Mouse (Mus musculus): ENCODE measurements around the gene Gucy2g. TPM values are rescaled to one million over a fixed set of nuclear protein-coding genes. Genes with fewer than 3 reads are reported as not detected.

Gene Gucy2g
- polyA plus RNA-seq, 1 experiment from 2014 or later: 0.08 TPM

DNA sequence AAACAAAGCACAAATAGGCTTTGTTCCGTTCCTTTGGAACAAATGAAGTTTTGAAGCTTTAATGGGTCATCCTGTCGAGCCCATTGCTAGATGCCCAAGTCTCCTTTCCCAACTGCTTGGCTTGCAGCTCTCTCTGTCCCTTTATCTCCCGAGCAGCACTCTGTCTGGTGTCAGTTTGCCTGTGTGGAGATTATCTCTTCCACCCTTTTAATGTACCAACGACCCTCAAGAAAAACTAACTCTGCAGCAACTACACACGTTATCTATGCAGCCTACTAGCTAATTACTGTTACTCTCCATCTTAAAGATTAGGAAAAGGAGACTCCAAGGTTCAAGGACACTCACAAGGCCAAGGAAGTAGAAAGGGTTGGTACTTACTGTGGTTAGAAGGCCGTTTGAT lies 32.3 kb upstream of the Gucy2g start:
- Histone ChIP-seq H3K36me3 (ENCODE audit: control insufficient read depth, insufficient read depth, low read length) (no peaks in the 10 kb centered on the region), H3K27me3 (ENCODE audit: control insufficient read depth, insufficient read depth, low read length) (no peaks in the 10 kb centered on the region), H3K9me3 (ENCODE audit: control insufficient read depth, low read length) (no peaks in the 10 kb centered on the region), H3K9ac (ENCODE audit: low read length) (no peak overlapping the region), H3K27ac (replicated peaks) (no peak overlapping the region), H3K4me3 (ENCODE audit: low read depth, low read length) (no peak overlapping the region), H3K4me1 (replicated peaks; ENCODE audit: control insufficient read depth, insufficient read depth) (no peaks in the 10 kb centered on the region; the same call in none of the 2 replicates), H3K4me2 (replicated peaks; ENCODE audit: low read depth) (no peak overlapping the region)
- TF ChIP-seq CTCF (IDR thresholded peaks at IDR 0.05; ENCODE audit: low read depth) (no peak), EP300 (optimal IDR thresholded peaks at IDR 0.05) (no peak)
- ATAC-seq (ENCODE audit: low FRiP score, low TSS enrichment): no peak
- WGBS: 79% methylated on average over 6 of the region's 6 CpGs
- DNase-seq (ENCODE audit: low spot score): no peak

DNA sequence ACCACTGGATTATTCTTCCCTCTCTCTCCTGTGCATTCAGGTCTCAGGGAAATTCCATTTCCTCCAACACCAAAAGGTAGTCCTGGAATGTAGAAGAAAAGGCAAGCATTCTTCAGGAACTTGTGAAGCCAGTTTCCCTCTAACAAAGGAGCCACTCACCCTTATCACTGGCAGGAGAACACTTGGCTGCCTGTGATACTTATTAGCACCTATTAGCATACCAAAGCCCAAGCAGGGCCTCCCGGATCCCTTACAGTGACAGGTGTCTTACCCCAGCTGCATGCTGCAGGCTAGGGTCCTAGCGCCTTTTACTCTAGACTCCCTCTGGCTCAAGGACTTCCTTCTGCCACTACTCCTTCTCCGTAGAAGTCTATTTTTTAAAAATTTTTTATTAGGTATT lies 30.4 kb upstream of the Gucy2g start:
- Histone ChIP-seq H3K36me3 (ENCODE audit: control insufficient read depth, insufficient read depth, low read length) (no peaks in the 10 kb centered on the region), H3K27ac (replicated peaks) (peak overlapping the region; percentile 77), H3K4me1 (replicated peaks; ENCODE audit: control insufficient read depth, insufficient read depth) (no peaks in the 10 kb centered on the region; the same call in none of the 2 replicates), H3K4me3 (ENCODE audit: low read depth, low read length) (no peak overlapping the region), H3K9ac (ENCODE audit: low read length) (no peak overlapping the region), H3K4me2 (replicated peaks; ENCODE audit: low read depth) (no peak overlapping the region), H3K27me3 (ENCODE audit: control insufficient read depth, insufficient read depth, low read length) (no peaks in the 10 kb centered on the region), H3K9me3 (ENCODE audit: control insufficient read depth, low read length) (no peaks in the 10 kb centered on the region)
- peak; percentile 55 for DNase-seq (ENCODE audit: low spot score)
- 33% methylated on average over 3 of the region's 3 CpGs for WGBS
- peak; percentile 82 for ATAC-seq (ENCODE audit: low FRiP score, low TSS enrichment)
- TF ChIP-seq EP300 (optimal IDR thresholded peaks at IDR 0.05) (no peak), CTCF (IDR thresholded peaks at IDR 0.05; ENCODE audit: low read depth) (no peak)

DNA sequence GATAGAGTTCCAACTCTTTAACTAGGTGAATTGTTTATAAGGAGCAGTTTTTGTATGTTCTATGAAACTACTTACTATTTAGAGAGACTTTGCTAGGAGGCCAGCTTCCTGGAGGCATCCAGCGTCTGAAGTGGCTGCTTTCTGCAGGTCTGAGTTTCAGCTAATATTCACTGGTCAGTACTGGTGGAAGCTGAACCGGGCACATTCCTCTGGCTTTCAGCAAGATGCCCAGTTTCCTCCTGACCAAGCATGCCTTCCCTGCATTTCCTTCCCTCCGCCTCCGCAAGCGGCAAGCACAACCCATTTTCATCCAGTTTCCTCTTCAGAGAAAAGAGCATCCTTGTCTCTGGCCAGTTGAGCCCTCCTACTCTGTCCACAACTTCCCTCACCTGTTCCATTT lies 28.0 kb upstream of the Gucy2g start:
- WGBS: 69% methylated on average over 5 of the region's 5 CpGs
- no peak for DNase-seq (ENCODE audit: low spot score)
- no peak overlapping the region; the same call in 1 of the 2 replicates for H3K9ac ChIP-seq (ENCODE audit: low read length)

DNA sequence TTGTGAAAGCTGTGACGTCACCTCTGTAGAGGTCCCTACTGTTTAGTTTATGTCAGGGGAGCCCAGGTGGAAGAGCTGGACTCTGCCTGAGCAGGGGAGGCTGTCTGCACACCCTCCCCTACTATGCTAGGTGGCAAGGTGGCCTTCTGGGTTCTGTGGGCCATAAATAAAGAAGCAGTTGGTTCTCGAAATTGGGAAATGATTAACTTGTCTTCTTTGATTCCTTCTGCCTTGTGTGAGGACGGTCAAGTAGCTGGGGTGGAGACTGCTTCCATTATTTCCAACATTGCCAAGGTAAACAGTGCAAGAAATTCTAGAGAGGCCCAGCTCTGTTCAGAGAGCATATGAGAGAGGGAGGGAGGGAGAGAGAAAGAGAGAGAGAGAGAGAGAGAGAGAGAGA lies 27.1 kb upstream of the Gucy2g start:
- Histone ChIP-seq H3K27ac (replicated peaks) (peak overlapping the region; percentile 58), H3K9ac (ENCODE audit: low read length) (no peak overlapping the region), H3K4me3 (ENCODE audit: low read depth, low read length) (no peak overlapping the region), H3K4me1 (replicated peaks; ENCODE audit: control insufficient read depth, insufficient read depth) (no peaks in the 10 kb centered on the region; the same call in none of the 2 replicates), H3K9me3 (ENCODE audit: control insufficient read depth, low read length) (no peaks in the 10 kb centered on the region), H3K4me2 (replicated peaks; ENCODE audit: low read depth) (no peak overlapping the region), H3K27me3 (ENCODE audit: control insufficient read depth, insufficient read depth, low read length) (no peaks in the 10 kb centered on the region), H3K36me3 (ENCODE audit: control insufficient read depth, insufficient read depth, low read length) (no peaks in the 10 kb centered on the region)
- ATAC-seq (ENCODE audit: low FRiP score, low TSS enrichment): peak; percentile 82
- DNase-seq (ENCODE audit: low spot score): peak; percentile 32
- 31% methylated on average over 3 of the region's 3 CpGs for WGBS
- TF ChIP-seq EP300 (optimal IDR thresholded peaks at IDR 0.05) (no peak), CTCF (IDR thresholded peaks at IDR 0.05; ENCODE audit: low read depth) (no peak)

More for the DNA sequence above, 28.0 kb upstream of the Gucy2g start:
- Histone ChIP-seq H3K27ac (replicated peaks) (peak overlapping the region; percentile 45), H3K27me3 (ENCODE audit: control insufficient read depth, insufficient read depth, low read length) (no peaks in the 10 kb centered on the region), H3K4me1 (replicated peaks; ENCODE audit: control insufficient read depth, insufficient read depth) (no peaks in the 10 kb centered on the region; the same call in none of the 2 replicates), H3K36me3 (ENCODE audit: control insufficient read depth, insufficient read depth, low read length) (no peaks in the 10 kb centered on the region), H3K4me2 (replicated peaks; ENCODE audit: low read depth) (no peak overlapping the region), H3K9me3 (ENCODE audit: control insufficient read depth, low read length) (no peaks in the 10 kb centered on the region), H3K4me3 (ENCODE audit: low read depth, low read length) (no peak overlapping the region)
- TF ChIP-seq EP300 (optimal IDR thresholded peaks at IDR 0.05) (no peak), CTCF (IDR thresholded peaks at IDR 0.05; ENCODE audit: low read depth) (no peak)
- no peak for ATAC-seq (ENCODE audit: low FRiP score, low TSS enrichment)

DNA sequence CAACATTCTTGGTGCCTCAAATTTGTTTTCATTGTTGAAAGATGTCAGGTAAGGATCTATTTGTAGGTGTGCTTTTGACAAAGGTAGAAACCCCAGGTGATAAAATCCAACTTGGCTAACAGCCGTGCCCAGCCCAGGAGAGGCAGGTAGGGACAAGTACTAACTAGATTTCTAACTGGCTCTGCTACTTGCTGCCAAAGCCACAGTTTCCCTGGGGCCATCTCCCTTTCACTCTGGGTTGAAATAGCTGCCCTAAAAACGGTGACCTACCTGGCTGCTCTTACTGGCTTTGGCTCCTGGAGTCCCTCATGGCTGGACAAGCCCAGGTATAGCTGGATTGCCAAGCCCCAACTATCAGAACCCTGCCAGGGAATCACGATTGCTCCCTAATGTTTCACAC lies 25.8 kb upstream of the Gucy2g start:
- Histone ChIP-seq H3K9me3 (ENCODE audit: control insufficient read depth, low read length) (no peaks in the 10 kb centered on the region), H3K4me1 (replicated peaks; ENCODE audit: control insufficient read depth, insufficient read depth) (no peaks in the 10 kb centered on the region; the same call in none of the 2 replicates), H3K4me2 (replicated peaks; ENCODE audit: low read depth) (no peak overlapping the region), H3K27me3 (ENCODE audit: control insufficient read depth, insufficient read depth, low read length) (no peaks in the 10 kb centered on the region), H3K27ac (replicated peaks) (peak overlapping the region; percentile 58), H3K36me3 (ENCODE audit: control insufficient read depth, insufficient read depth, low read length) (no peaks in the 10 kb centered on the region), H3K9ac (ENCODE audit: low read length) (no peak overlapping the region), H3K4me3 (ENCODE audit: low read depth, low read length) (no peak overlapping the region)
- WGBS: 67% methylated on average over 3 of the region's 3 CpGs
- DNase-seq (ENCODE audit: low spot score): no peak
- no peak for ATAC-seq (ENCODE audit: low FRiP score, low TSS enrichment)
- TF ChIP-seq EP300 (optimal IDR thresholded peaks at IDR 0.05) (peak; percentile 64), CTCF (IDR thresholded peaks at IDR 0.05; ENCODE audit: low read depth) (no peak)

GRCm38 (mm10) chr19:55265269-55265668 lies 24.2 kb upstream of the Gucy2g start:
- no peak for TF ChIP-seq EP300 (optimal IDR thresholded peaks at IDR 0.05)
- no peak for TF ChIP-seq CTCF (IDR thresholded peaks at IDR 0.05; ENCODE audit: low read depth)
- Histone ChIP-seq H3K27me3 (ENCODE audit: control insufficient read depth, insufficient read depth, low read length) (no peaks in the 10 kb centered on the region), H3K9ac (ENCODE audit: low read length) (no peak overlapping the region), H3K4me3 (ENCODE audit: low read depth, low read length) (no peak overlapping the region), H3K36me3 (ENCODE audit: control insufficient read depth, insufficient read depth, low read length) (no peaks in the 10 kb centered on the region), H3K4me2 (replicated peaks; ENCODE audit: low read depth) (no peak overlapping the region), H3K27ac (replicated peaks) (no peak overlapping the region), H3K4me1 (replicated peaks; ENCODE audit: control insufficient read depth, insufficient read depth) (no peaks in the 10 kb centered on the region; the same call in none of the 2 replicates), H3K9me3 (ENCODE audit: control insufficient read depth, low read length) (no peaks in the 10 kb centered on the region)
- 78% methylated on average over 3 of the region's 3 CpGs for WGBS
- no peak for DNase-seq (ENCODE audit: low spot score)
- no peak for ATAC-seq (ENCODE audit: low FRiP score, low TSS enrichment)

Data from stomach, postnatal 0 days (tissue).